Mouse (Mus musculus) stomach, adult 2 months (tissue): ENCODE results near the gene Tspan32. TPM values are rescaled to one million over a fixed set of nuclear protein-coding genes. Genes with fewer than 3 reads are reported as not detected.

Experiments
- polyA plus RNA-seq: library from polyadenylated mRNA; depleted of rRNA; stranded (reverse); fragments of >200 nt; gene quantifications from 2 replicates; pipeline ENCODE4 v1.2.3, GENCODE M21; 2012; rRNA removed

Tspan32 gene
- polyA plus RNA-seq, result 0.52 and 0.61 TPM in 2 replicates

GRCm38 (mm10) chr7:143004727-143005343, at the start of gene Tspan32:
Gene Tspan32 (plus strand): TSS chr7:143005046.

GRCm38 (mm10) chr7:142968809-142969511, 35.9 kb upstream of the Tspan32 start, which contains the start of gene Ascl2:
Gene Ascl2 (minus strand): TSS chr7:142969264.

GRCm38 (mm10) chr7:143052626-143053007, 47.8 kb downstream of the Tspan32 start, which contains the start of gene Cd81:
Gene Cd81 (plus strand): TSS chr7:143052739.

GRCm38 (mm10) chr7:143068882-143069591, 64.2 kb downstream of the Tspan32 start, which contains the start of gene Tssc4:
Gene Tssc4 (plus strand): TSS chr7:143069249.

Other genes with a start within 250 kb of the Tspan32 start
- gene Th, start 73.9 kb upstream of the Tspan32 start, polyA plus RNA-seq, result 0.61 and 1.1 TPM in 2 replicates
- gene Ascl2, start 35.8 kb upstream of the Tspan32 start, polyA plus RNA-seq, result 3.2 and 6.1 TPM in 2 replicates
- 392 and 446 TPM in 2 replicates for gene Cd81, start 47.7 kb downstream of the Tspan32 start, polyA plus RNA-seq
- gene Tssc4, start 64.2 kb downstream of the Tspan32 start, polyA plus RNA-seq, result 56.9 and 66.4 TPM in 2 replicates
- 2.3 and 3.3 TPM in 2 replicates for gene Trpm5, start 89.6 kb downstream of the Tspan32 start, polyA plus RNA-seq
- gene Kcnq1, start 101.3 kb downstream of the Tspan32 start, polyA plus RNA-seq, result 26.5 and 50.9 TPM in 2 replicates